ENCODE assay signal across 8 mouse cellular contexts in genomic region chr16:30599491-30600268, GRCm38 (mm10). TPM values are rescaled to one million over a fixed set of nuclear protein-coding genes. Genes with fewer than 3 reads are reported as not detected.
A peak's percentile ranks its signal among the peaks of the same experiment; 100 is the strongest.
DNase-seq lines count a peak whose midpoint lies in the region; ATAC-seq and TF ChIP-seq lines count a peak whose summit lies in the region.

Fam43a (plus strand) TSS chr16:30599723.

- no peak within 1 kb of the TSS; the same call in 1 of the 2 replicates for H3K27ac ChIP-seq in forebrain, embryonic 14.5 days (ENCODE audit: low read depth, low read length)
- H3K27ac ChIP-seq in neural tube, embryonic 15.5 days (replicated peaks), result peak within 1 kb of the TSS; percentile 84

- peak; percentile 51 for ATAC-seq in forebrain, embryonic 14.5 days
- peak; percentile 75 for ATAC-seq in neural tube, embryonic 15.5 days (ENCODE audit: low FRiP score)

- H3K4me3 ChIP-seq in E14TG2a.4 (replicated peaks; ENCODE audit: low read length), result peak within 1 kb of the TSS; percentile 92
- peak within 1 kb of the TSS; percentile 53 for H3K4me3 ChIP-seq in forebrain, embryonic 14.5 days (ENCODE audit: low read depth, low read length)
- peak within 1 kb of the TSS; percentile 87 for H3K4me3 ChIP-seq in lung, adult 2 months (replicated peaks; ENCODE audit: extremely low read depth, low read depth, low read length)
- H3K4me3 ChIP-seq in neural tube, embryonic 15.5 days (replicated peaks), result peak within 1 kb of the TSS; percentile 80

- no peaks in the 10 kb centered on the region for H3K9me3 ChIP-seq in E14TG2a.4 (ENCODE audit: low read length)
- no peaks in the 10 kb centered on the region for H3K9me3 ChIP-seq in forebrain, embryonic 14.5 days (replicated peaks; ENCODE audit: control insufficient read depth, low read length)
- H3K9me3 ChIP-seq in neural tube, embryonic 15.5 days (replicated peaks), result no peaks in the 10 kb centered on the region

- H3K27me3 ChIP-seq in E14TG2a.4 (ENCODE audit: insufficient read depth, low read length), result peaks cover 21% of the 10 kb centered on the region
- H3K27me3 ChIP-seq in forebrain, embryonic 14.5 days (replicated peaks; ENCODE audit: control insufficient read depth, insufficient read depth, low read length), result peaks cover 24% of the 10 kb centered on the region
- H3K27me3 ChIP-seq in neural tube, embryonic 15.5 days (replicated peaks), result peaks cover 19% of the 10 kb centered on the region; the same call in 1 of the 2 replicates

- H3K4me2 ChIP-seq in forebrain, embryonic 14.5 days (ENCODE audit: low read length), result peak within 1 kb of the TSS; percentile 93
- H3K4me2 ChIP-seq in neural tube, embryonic 15.5 days, result peak within 1 kb of the TSS; percentile 97

- peak within 1 kb of the TSS; percentile 65 for H3K9ac ChIP-seq in forebrain, embryonic 14.5 days (ENCODE audit: low read length)
- peak within 1 kb of the TSS; percentile 80 for H3K9ac ChIP-seq in neural tube, embryonic 15.5 days (replicated peaks)

- H3K4me1 ChIP-seq in E14TG2a.4 (replicated peaks; ENCODE audit: low read depth, low read length), result peaks cover 67% of the 10 kb centered on the region
- peaks cover 20% of the 10 kb centered on the region for H3K4me1 ChIP-seq in forebrain, embryonic 14.5 days (ENCODE audit: control insufficient read depth, insufficient read depth, low read length)
- H3K4me1 ChIP-seq in lung, adult 2 months (ENCODE audit: control insufficient read depth, insufficient read depth, low read length), result peaks cover 17% of the 10 kb centered on the region
- peaks cover 59% of the 10 kb centered on the region for H3K4me1 ChIP-seq in neural tube, embryonic 15.5 days

- under 1% methylated on average over 57 of the region's 63 CpGs for WGBS in forebrain, embryonic 14.5 days
- under 1% methylated on average over 63 of the region's 63 CpGs for WGBS in large intestine, adult 2 months
- WGBS in lung, adult 2 months, result under 1% methylated on average over 63 of the region's 63 CpGs
- WGBS in neural tube, embryonic 15.5 days, result under 1% methylated on average over 63 of the region's 63 CpGs

- peak; percentile 99 for TF ChIP-seq POLR2A in lung, adult 2 months (IDR thresholded peaks at IDR 0.05; ENCODE audit: borderline replicate concordance, extremely low read depth, low read depth, low read length)

- intact Hi-C loops in heart, postnatal 10 days (cut with DNase I), result loop anchor here (2.0 to 5.0 kb wide), 5 partner anchors 53 to 758 kb away; no protein-coding TSS in a partner anchor

- no peak for TF ChIP-seq CTCF in E14TG2a.4 (conservative IDR thresholded peaks at IDR 0.05; ENCODE audit: low read length)
- no peak for TF ChIP-seq CTCF in lung, adult 2 months (IDR thresholded peaks at IDR 0.05; ENCODE audit: insufficient read depth, low read length)

- H3K36me3 ChIP-seq in E14TG2a.4 (ENCODE audit: insufficient read depth, low read length), result peaks cover 15% of the 10 kb centered on the region
- H3K36me3 ChIP-seq in forebrain, embryonic 14.5 days (ENCODE audit: control insufficient read depth, insufficient read depth, low read length), result no peaks in the 10 kb centered on the region
- H3K36me3 ChIP-seq in neural tube, embryonic 15.5 days, result no peaks in the 10 kb centered on the region

- DNase-seq in c-Kit-positive CD71-positive TER-119-negative erythroid progenitor cells, embryonic 14.5 days (ENCODE audit: low read depth), result peak; percentile 42
- peak; percentile 81 for DNase-seq in forebrain, embryonic 14.5 days (ENCODE audit: low spot score)
- DNase-seq in heart, postnatal 10 days, result peak; percentile 94 to 95
- peak; percentile 73 for DNase-seq in large intestine, adult 2 months (ENCODE audit: low read depth, low spot score)
- peak; percentile 89 for DNase-seq in lung, adult 2 months
- peak; percentile 81 for DNase-seq in testis, postnatal 10 days (ENCODE audit: low spot score)

RNA-seq across cellular contexts. Expression of gene Fam43a, which starts in this region (rescaled TPM):
- 6.1 and 6.7 TPM in 2 replicates for polyA plus RNA-seq in forebrain, embryonic 14.5 days (2014; fragmentation: Nextera tagmentation; extraction: Ambion mirVana)
- total RNA-seq in heart, postnatal 10 days (2021), result 10 to 100 TPM; 40.3 to 46.5 TPM
- polyA plus RNA-seq in large intestine, adult 2 months (2012; rRNA removed), result 5.4 and 6.3 TPM in 2 replicates
- 46.2 and 54.7 TPM in 2 replicates for polyA plus RNA-seq in lung, adult 2 months (2012; rRNA removed)
- 23.1 and 24.7 TPM in 2 replicates for polyA plus RNA-seq in neural tube, embryonic 15.5 days (2015; fragmentation: Nextera tagmentation; extraction: Ambion mirVana)

Comparison
In these comparisons a context has a peak if more than half of its experiments do, and no peak if none do; other contexts are left out.
1. DNase-seq: peak in every context shown above with its lines; median percentile 94 in heart, postnatal 10 days; 89 in lung, adult 2 months; 81 in forebrain, embryonic 14.5 days; 81 in testis, postnatal 10 days; 73 in large intestine, adult 2 months; 42 in c-Kit-positive CD71-positive TER-119-negative erythroid progenitor cells, embryonic 14.5 days.